In genomic region chr15:12067971-12068370, GRCm38 (mm10) we compare ENCODE assay signal across 9 mouse cellular contexts. TPM values are rescaled to one million over a fixed set of nuclear protein-coding genes. Genes with fewer than 3 reads are reported as not detected.
DNase-seq lines count a peak whose midpoint lies in the region; ATAC-seq and TF ChIP-seq lines count a peak whose summit lies in the region.
"Had no signal": no experiment of that assay in that cellular context is flagged by ENCODE, and none has a peak within 500 bp of the region (broad histone marks: within the 10 kb centered on the region; RNA-seq: fewer than 3 reads in every experiment).

No protein-coding gene starts in this region.

- intact Hi-C loops in heart, adult 2 months (cut with DNase I) = loop anchor here (5.0 kb wide), 1 partner anchor 71 kb away; the partner anchor contains the start of gene Sub1

- peak; percentile 29; the same call in 1 of the 2 replicates for ATAC-seq in kidney, embryonic 16.5 days (ENCODE audit: low FRiP score, low TSS enrichment)
- no peak for ATAC-seq in intestine, embryonic 14.5 days (replicated peaks; ENCODE audit: low FRiP score, low TSS enrichment, low read depth)

- H3K9ac ChIP-seq in kidney, embryonic 16.5 days (replicated peaks; ENCODE audit: low read length) = 0 out of 2 replicates have a peak overlapping the region, but pooled peaks have one; percentile 8
- no peak overlapping the region for H3K9ac ChIP-seq in heart, adult 2 months (ENCODE audit: low read depth, low read length)
- H3K9ac ChIP-seq in intestine, embryonic 14.5 days (ENCODE audit: low read length) = no peak overlapping the region
- H3K9ac ChIP-seq: liver, embryonic 14.5 days had no signal

- H3K4me3 ChIP-seq in kidney, embryonic 16.5 days (ENCODE audit: low read length) = no peak overlapping the region
- H3K4me3 ChIP-seq in heart, adult 2 months = no peak overlapping the region
- H3K4me3 ChIP-seq in intestine, embryonic 14.5 days (ENCODE audit: low read depth, low read length) = no peak overlapping the region

- no peak for DNase-seq in kidney, adult 9 months
- peak; percentile 48 to 63 for DNase-seq in heart, adult 2 months
- DNase-seq in intestine, embryonic 14.5 days (ENCODE audit: low spot score) = peak; percentile 61
- peak; percentile 34 for DNase-seq in lung, postnatal 36 days
- no peak for DNase-seq in testis, postnatal 10 days (ENCODE audit: low spot score)
- DNase-seq in frontal cortex, postnatal 14 days (ENCODE audit: low spot score in 2 of 2) = no peak
- no peak for DNase-seq in right cerebral cortex, postnatal 36 days (ENCODE audit: low spot score in 2 of 2)

- no peaks in the 10 kb centered on the region for H3K36me3 ChIP-seq in kidney, embryonic 16.5 days (ENCODE audit: insufficient read depth, low read length)
- peaks cover 3% of the 10 kb centered on the region for H3K36me3 ChIP-seq in heart, adult 2 months (ENCODE audit: control insufficient read depth, insufficient read depth, low read length)
- H3K36me3 ChIP-seq in intestine, embryonic 14.5 days (ENCODE audit: control insufficient read depth, insufficient read depth, low read length) = no peaks in the 10 kb centered on the region

- 35% methylated on average over 2 of the region's 2 CpGs for WGBS in kidney, embryonic 16.5 days
- 43% methylated on average over 2 of the region's 2 CpGs for WGBS in heart, adult 2 months
- WGBS in intestine, embryonic 14.5 days = 33% methylated on average over 2 of the region's 2 CpGs

- H3K27me3 ChIP-seq in kidney, embryonic 16.5 days (ENCODE audit: insufficient read depth, low read length) = no peaks in the 10 kb centered on the region
- no peaks in the 10 kb centered on the region for H3K27me3 ChIP-seq in heart, adult 2 months (ENCODE audit: control insufficient read depth, insufficient read depth, low read length)
- H3K27me3 ChIP-seq in intestine, embryonic 14.5 days (replicated peaks; ENCODE audit: control insufficient read depth, insufficient read depth, low read length) = no peaks in the 10 kb centered on the region

- peak overlapping the region; percentile 85 for H3K27ac ChIP-seq in kidney, embryonic 16.5 days (ENCODE audit: low read length)
- no peak overlapping the region for H3K27ac ChIP-seq in heart, adult 2 months
- H3K27ac ChIP-seq in intestine, embryonic 14.5 days (ENCODE audit: low read depth) = peak overlapping the region; percentile 92
- H3K27ac ChIP-seq: liver, embryonic 14.5 days had no signal

- H3K79me2 ChIP-seq in heart, adult 2 months (replicated peaks; ENCODE audit: control insufficient read depth, insufficient read depth, low read length) = no peaks in the 10 kb centered on the region

- TF ChIP-seq POLR2A in heart, adult 2 months (IDR thresholded peaks at IDR 0.05; ENCODE audit: insufficient read depth, low read depth, low read length) = no peak

- H3K4me2 ChIP-seq in kidney, embryonic 16.5 days (replicated peaks; ENCODE audit: low read depth, low read length) = no peak overlapping the region
- H3K4me2 ChIP-seq in intestine, embryonic 14.5 days (ENCODE audit: low read length) = peak overlapping the region; percentile 26; the same call in 1 of the 2 replicates

- TF ChIP-seq CTCF in heart, adult 2 months (IDR thresholded peaks at IDR 0.05) = no peak

- no peak for TF ChIP-seq EP300 in heart, adult 2 months (IDR thresholded peaks at IDR 0.05; ENCODE audit: insufficient read depth, low read depth, low read length)

- peaks cover 24% of the 10 kb centered on the region for H3K4me1 ChIP-seq in kidney, embryonic 16.5 days (ENCODE audit: insufficient read depth, low read length)
- H3K4me1 ChIP-seq in heart, adult 2 months (ENCODE audit: control insufficient read depth, insufficient read depth, low read length) = peaks cover 13% of the 10 kb centered on the region
- peaks cover 25% of the 10 kb centered on the region for H3K4me1 ChIP-seq in intestine, embryonic 14.5 days (replicated peaks; ENCODE audit: control insufficient read depth, insufficient read depth, low read length)

- no peaks in the 10 kb centered on the region for H3K9me3 ChIP-seq in kidney, embryonic 16.5 days (ENCODE audit: low read length)
- peaks cover 6% of the 10 kb centered on the region; the same call in 1 of the 2 replicates for H3K9me3 ChIP-seq in intestine, embryonic 14.5 days (ENCODE audit: control insufficient read depth, low read length)

RNA-seq across cellular contexts. Expression of gene Zfr, which starts 49.7 kb away (rescaled TPM):
- polyA plus RNA-seq in kidney, embryonic 16.5 days (2015; fragmentation: Nextera tagmentation; extraction: Ambion mirVana) = 101 and 108 TPM in 2 replicates
- 10 to 100 TPM; 76.8 to 79.8 TPM for total RNA-seq in heart, adult 2 months (2021)
- polyA plus RNA-seq in heart, adult 2 months (2012; rRNA removed) = 77.8 and 93.2 TPM in 2 replicates
- polyA plus RNA-seq in intestine, embryonic 14.5 days (2014; fragmentation: Nextera tagmentation; extraction: Ambion mirVana) = 144 and 157 TPM in 2 replicates

Comparison
In these comparisons a context has a peak if more than half of its experiments do, and no peak if none do; other contexts are left out.
1. DNase-seq: peak in heart, adult 2 months (2 of 2), intestine, embryonic 14.5 days (single experiment) and lung, postnatal 36 days (single experiment); none in kidney, adult 9 months (single experiment), testis, postnatal 10 days (single experiment), frontal cortex, postnatal 14 days (0 of 2) and right cerebral cortex, postnatal 36 days (0 of 2).